Mouse (Mus musculus) forebrain, embryonic 14.5 days (tissue): ENCODE data around the gene Fam216b. TPM values are rescaled to one million over a fixed set of nuclear protein-coding genes. Genes with fewer than 3 reads are reported as not detected.

Experiments used
- ATAC-seq: fragments of 200-750 bp; cut with Nextera tagmentation; 2 replicates; pipeline ENCODE4 v1.8.0; 2017; ENCODE audit warnings: mild to moderate bottlenecking, moderate library complexity
- DNase-seq: peaks from one replicate; pipeline ENCODE4 v3.0.0-alpha.2; 2015; ENCODE audit warnings: low spot score
- H3K27ac ChIP-seq: fragments of 300-500 bp; sonication (generic); 2 replicates; pipeline ENCODE4 v1.5.1; 2014; ENCODE audit warnings: low read depth, mild to moderate bottlenecking, control low read depth, low read length, moderate library complexity
- H3K27me3 ChIP-seq: fragments of 300-500 bp; sonication (generic); replicated peaks from 2 replicates; pipeline ENCODE4 v1.6.1; 2014; ENCODE audit warnings: low read length, control low read depth, mixed read lengths; ENCODE audit not compliant: control insufficient read depth, insufficient read depth
- H3K36me3 ChIP-seq: fragments of 300-500 bp; sonication (generic); 2 replicates; pipeline ENCODE4 v1.6.1; 2014; ENCODE audit warnings: low read length, control low read depth; ENCODE audit not compliant: control insufficient read depth, insufficient read depth
- H3K4me1 ChIP-seq: fragments of 300-500 bp; sonication (generic); 2 replicates; pipeline ENCODE4 v1.6.1; 2014; ENCODE audit warnings: antibody characterized with exemption, low read length, control low read depth; ENCODE audit not compliant: control insufficient read depth, insufficient read depth
- H3K4me2 ChIP-seq: fragments of 300-500 bp; sonication (generic); 2 replicates; pipeline ENCODE4 v1.6.1; 2014; ENCODE audit warnings: mild to moderate bottlenecking, control low read depth, low read length
- H3K4me3 ChIP-seq: fragments of 300-500 bp; sonication (generic); 2 replicates; pipeline ENCODE4 v1.5.1; 2014; ENCODE audit warnings: low read depth, low read length, control low read depth
- H3K9ac ChIP-seq: fragments of 300-500 bp; sonication (generic); 2 replicates; pipeline ENCODE4 v1.6.1; 2014; ENCODE audit warnings: mild to moderate bottlenecking, low read length, control low read depth, moderate library complexity
- H3K9me3 ChIP-seq: fragments of 300-500 bp; sonication (generic); replicated peaks from 2 replicates; pipeline ENCODE4 v1.6.1; 2016; ENCODE audit warnings: low read length, control low read depth, mixed read lengths; ENCODE audit not compliant: control insufficient read depth
- WGBS: fragments of 180-500 bp; shearing (Covaris S2); extraction: QIAGEN DNeasy Blood & Tissue Kit; methylation state at CpG from one replicate; pipeline ENCODE4 v1.1.7; 2014; 5-methylcytosine and 5-hydroxymethylcytosine counted together
- polyA plus RNA-seq: library from polyadenylated mRNA; unstranded; fragments of >200 nt; fragmentation: Nextera tagmentation; extraction: Ambion mirVana; gene quantifications from 2 replicates; pipeline ENCODE4 v1.2.1, GENCODE M21; 2014

The Fam216b gene
- polyA plus RNA-seq = 0.44 and 0.49 TPM in 2 replicates

GRCm38 (mm10) chr14:78088907-78089306 is at the start of gene Fam216b:
TSS of gene Fam216b (minus strand) at chr14:78089007.
- ATAC-seq (no peak), DNase-seq (no peak)
- Histone ChIP-seq H3K4me3 (no peak within 1 kb of the TSS), H3K9ac (no peak within 1 kb of the TSS), H3K36me3 (no peaks in the 10 kb centered on the region), H3K27ac (no peak within 1 kb of the TSS), H3K4me1 (no peaks in the 10 kb centered on the region), H3K4me2 (no peak within 1 kb of the TSS), H3K9me3 (no peaks in the 10 kb centered on the region), H3K27me3 (no peaks in the 10 kb centered on the region)
- WGBS = 89% methylated on average over 6 of the region's 6 CpGs

- peak; percentile 94 for ATAC-seq
- no peaks in the 10 kb centered on the region for H3K36me3 ChIP-seq
- WGBS = 1% methylated on average over 5 of the region's 5 CpGs
- peak; percentile 88 for DNase-seq
- H3K9me3 ChIP-seq = no peaks in the 10 kb centered on the region; the same call in 1 of the 2 replicates
- no peak overlapping the region for H3K9ac ChIP-seq
- peaks cover 4% of the 10 kb centered on the region for H3K4me1 ChIP-seq
- H3K4me2 ChIP-seq = no peak overlapping the region
- no peak overlapping the region for H3K4me3 ChIP-seq
- no peak overlapping the region for H3K27ac ChIP-seq
- no peaks in the 10 kb centered on the region for H3K27me3 ChIP-seq
These were observed 43.7 kb upstream of the Fam216b start for GRCm38 (mm10) chr14:78132368-78133052.

- Histone ChIP-seq H3K27me3 (no peaks in the 10 kb centered on the region), H3K4me2 (no peak overlapping the region), H3K4me3 (no peak overlapping the region), H3K36me3 (no peaks in the 10 kb centered on the region), H3K4me1 (no peaks in the 10 kb centered on the region), H3K9ac (no peak overlapping the region), H3K27ac (no peak overlapping the region), H3K9me3 (no peaks in the 10 kb centered on the region)
- DNase-seq (no peak), ATAC-seq (no peak)
- WGBS = 69% methylated on average over 3 of the region's 3 CpGs
These were observed 37.9 kb upstream of the Fam216b start for GRCm38 (mm10) chr14:78126670-78127069.

- no peak overlapping the region for H3K9ac ChIP-seq
- H3K4me2 ChIP-seq = no peak overlapping the region
- H3K27ac ChIP-seq = no peak overlapping the region
- DNase-seq (no peak), ATAC-seq (0 out of 2 replicates have a peak, but pooled peaks have one; percentile 12)
- WGBS = 10% methylated on average over 3 of the region's 3 CpGs
- H3K4me3 ChIP-seq = no peak overlapping the region
- H3K36me3 ChIP-seq = no peaks in the 10 kb centered on the region
- H3K27me3 ChIP-seq = no peaks in the 10 kb centered on the region
- peaks cover 8% of the 10 kb centered on the region for H3K4me1 ChIP-seq
- H3K9me3 ChIP-seq = no peaks in the 10 kb centered on the region
These were observed 31.5 kb upstream of the Fam216b start for GRCm38 (mm10) chr14:78120286-78120685.

GRCm38 (mm10) chr14:78119449-78120200 is 30.8 kb upstream of the Fam216b start:
- Histone ChIP-seq H3K9me3 (0 out of 2 replicates have a peak, but pooled peaks cover 4% of the 10 kb centered on the region), H3K27ac (no peak overlapping the region), H3K4me1 (peaks cover 8% of the 10 kb centered on the region), H3K4me2 (no peak overlapping the region), H3K36me3 (no peaks in the 10 kb centered on the region), H3K27me3 (no peaks in the 10 kb centered on the region), H3K4me3 (no peak overlapping the region), H3K9ac (no peak overlapping the region)
- DNase-seq = no peak
- ATAC-seq = 0 out of 2 replicates have a peak, but pooled peaks have one; percentile 15
- 56% methylated on average over 10 of the region's 10 CpGs for WGBS

- Histone ChIP-seq H3K27me3 (no peaks in the 10 kb centered on the region), H3K4me2 (no peak overlapping the region), H3K9me3 (0 out of 2 replicates have a peak, but pooled peaks cover 4% of the 10 kb centered on the region), H3K27ac (no peak overlapping the region), H3K4me3 (no peak overlapping the region), H3K4me1 (peaks cover 8% of the 10 kb centered on the region), H3K36me3 (no peaks in the 10 kb centered on the region), H3K9ac (no peak overlapping the region)
- WGBS = 40% methylated on average over 4 of the region's 4 CpGs
- DNase-seq (peak; percentile 43), ATAC-seq (peak; percentile 66)
These were observed 28.9 kb upstream of the Fam216b start for GRCm38 (mm10) chr14:78117671-78118070.

- 23% methylated on average over 2 of the region's 2 CpGs for WGBS
- H3K4me3 ChIP-seq = no peak overlapping the region
- H3K9ac ChIP-seq = no peak overlapping the region
- H3K36me3 ChIP-seq = no peaks in the 10 kb centered on the region
- 0 out of 2 replicates have a peak, but pooled peaks cover 4% of the 10 kb centered on the region for H3K9me3 ChIP-seq
- peaks cover 8% of the 10 kb centered on the region for H3K4me1 ChIP-seq
- DNase-seq = peak; percentile 76
- no peak overlapping the region for H3K27ac ChIP-seq
- ATAC-seq = peak; percentile 76; the same call in 1 of the 2 replicates
- H3K27me3 ChIP-seq = no peaks in the 10 kb centered on the region
- H3K4me2 ChIP-seq = no peak overlapping the region
These were observed 28.5 kb upstream of the Fam216b start for GRCm38 (mm10) chr14:78117268-78117667.

- Histone ChIP-seq H3K9ac (no peak overlapping the region), H3K4me1 (peaks cover 7% of the 10 kb centered on the region), H3K27me3 (no peaks in the 10 kb centered on the region), H3K4me3 (no peak overlapping the region), H3K4me2 (no peak overlapping the region), H3K36me3 (no peaks in the 10 kb centered on the region), H3K27ac (no peak overlapping the region), H3K9me3 (0 out of 2 replicates have a peak, but pooled peaks cover 4% of the 10 kb centered on the region)
- WGBS = 86% methylated on average over 3 of the region's 3 CpGs
- DNase-seq (no peak), ATAC-seq (no peak)
These were observed 23.7 kb upstream of the Fam216b start for GRCm38 (mm10) chr14:78112466-78112865.
